Mouse (Mus musculus) CD4-positive, CD25-positive, alpha-beta regulatory T cell, adult 9 weeks (primary cell): ENCODE results near the gene Zfp949. TPM values are rescaled to one million over a fixed set of nuclear protein-coding genes. Genes with fewer than 3 reads are reported as not detected.

Experiments used
- polyA plus RNA-seq: library from polyadenylated mRNA; unstranded; fragments of 100-300 nt; shearing (Covaris generic); gene quantifications from one replicate; pipeline ENCODE4 v1.2.1, GENCODE M21; 2017

The Zfp949 gene
- polyA plus RNA-seq, result 24.0 TPM

GRCm38 (mm10) chr9:88547851-88548613 is at the start of gene Zfp949:
Zfp949 (plus strand) TSS chr9:88548020.

GRCm38 (mm10) chr9:88580591-88580990 is 32.8 kb downstream of the Zfp949 start, which contains the start of gene Trim43a:
Trim43a (plus strand) TSS chr9:88580891.

Other genes starting within 250 kb of the Zfp949 start
- gene Nt5e, start 220.8 kb upstream of the Zfp949 start, polyA plus RNA-seq, result 229 TPM
- 73.7 TPM for gene Snx14, start 109.1 kb upstream of the Zfp949 start, polyA plus RNA-seq
- gene Gm20537, start 91.4 kb upstream of the Zfp949 start, polyA plus RNA-seq, result 1.7 TPM
- gene Syncrip, start 65.4 kb upstream of the Zfp949 start, polyA plus RNA-seq, result 127 TPM
- not detected for gene Trim43a, start 32.9 kb downstream of the Zfp949 start, polyA plus RNA-seq
- 96.3 TPM for gene Mthfsl, start 172.3 kb downstream of the Zfp949 start, polyA plus RNA-seq
- gene Bcl2a1d, start 183.9 kb downstream of the Zfp949 start, polyA plus RNA-seq, result 58.1 TPM